Mouse (Mus musculus) megakaryocyte, embryonic 14.5 days (primary cell): ENCODE data around the gene Apeh. TPM values are rescaled to one million over a fixed set of nuclear protein-coding genes. Genes with fewer than 3 reads are reported as not detected.
"Not testable (repeated sequence)": the region's sequence is repeated elsewhere in the genome, so short reads cannot be mapped to it uniquely, and the experiment has no call there.

ENCODE experiments used
- H3K27me3 ChIP-seq: replicated peaks from 2 replicates; pipeline ENCODE3; 2012; ENCODE audit warnings: inconsistent platforms
- H3K36me3 ChIP-seq: replicated peaks from 2 replicates; pipeline ENCODE3; 2012; ENCODE audit warnings: low read length, inconsistent platforms, mixed read lengths
- H3K4me1 ChIP-seq: 2 replicates; pipeline ENCODE4 v1.6.1; 2012; ENCODE audit warnings: inconsistent platforms
- H3K4me3 ChIP-seq: replicated peaks from 2 replicates; pipeline ENCODE3; 2012; ENCODE audit warnings: moderate library complexity, mild to moderate bottlenecking, inconsistent platforms
- H3K9me3 ChIP-seq: 2 replicates; pipeline ENCODE4 v1.6.1; 2012; ENCODE audit warnings: inconsistent platforms
- FLI1 ChIP-seq: IDR thresholded peaks from 2 replicates; pipeline ENCODE4 v1.6.1; 2012; ENCODE audit warnings: low read length, inconsistent platforms, mixed read lengths
- GATA1 ChIP-seq: IDR thresholded peaks from 3 replicates; pipeline ENCODE4 v1.6.1; 2012; ENCODE audit warnings: mixed read lengths, low read length, inconsistent platforms, borderline replicate concordance
- polyA plus RNA-seq: library from polyadenylated mRNA; stranded (reverse); fragments of >175 nt; gene quantifications from 2 replicates; pipeline ENCODE4 v1.2.3, GENCODE M21; 2012; ENCODE audit warnings: low replicate concordance; ENCODE audit not compliant: insufficient read depth

Apeh gene
- 13.0 and 26.5 TPM in 2 replicates for polyA plus RNA-seq

DNA sequence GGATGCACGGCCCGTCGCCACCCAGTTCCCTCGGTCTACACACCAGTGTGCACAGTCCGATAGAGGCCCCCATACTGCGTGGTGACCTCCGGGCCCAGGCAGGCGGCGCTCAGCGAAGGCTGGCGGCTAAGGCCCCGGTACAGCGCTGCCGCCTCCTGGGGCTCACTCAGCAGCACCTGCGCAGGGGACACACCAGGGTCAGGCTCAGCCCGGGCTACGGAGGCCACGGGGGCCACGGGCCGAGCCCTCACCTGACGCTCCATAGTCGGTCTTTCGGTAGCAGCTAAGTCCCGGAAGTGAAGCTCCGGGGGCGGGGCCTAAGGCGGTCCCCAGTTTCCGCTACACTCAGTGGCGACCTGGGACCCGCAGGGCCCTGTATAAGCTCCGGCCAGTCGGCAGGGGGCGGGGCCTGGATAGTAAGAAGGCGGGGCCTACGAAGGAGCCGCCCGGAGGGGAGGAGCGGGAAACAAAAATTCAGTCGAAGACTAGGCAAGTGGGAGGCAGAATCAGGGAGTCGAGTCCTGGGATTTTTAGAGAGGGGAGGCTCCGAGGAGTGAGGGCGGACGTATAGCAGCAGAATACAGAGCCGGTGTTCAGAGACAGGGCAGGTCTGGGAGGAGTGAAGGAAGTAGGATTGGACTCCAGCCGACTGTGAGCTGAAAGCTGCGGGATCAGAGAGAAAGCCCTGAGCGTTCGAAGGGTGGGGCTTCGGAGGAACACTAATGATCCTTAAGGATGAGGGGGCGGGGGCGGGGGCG is at the start of gene Apeh:
Gene Apeh, minus strand, starts transcription at position 423 of the 758 bp plus-strand sequence.
- Histone ChIP-seq H3K36me3 (peaks cover 41% of the 10 kb centered on the region), H3K27me3 (peaks cover 2% of the 10 kb centered on the region), H3K4me1 (peaks cover 30% of the 10 kb centered on the region), H3K9me3 (no peaks in the 10 kb centered on the region), H3K4me3 (peak within 1 kb of the TSS; percentile 98)
- TF ChIP-seq GATA1 (no peak), FLI1 (peak; percentile 40; the same call in 1 of the 2 replicates)

DNA sequence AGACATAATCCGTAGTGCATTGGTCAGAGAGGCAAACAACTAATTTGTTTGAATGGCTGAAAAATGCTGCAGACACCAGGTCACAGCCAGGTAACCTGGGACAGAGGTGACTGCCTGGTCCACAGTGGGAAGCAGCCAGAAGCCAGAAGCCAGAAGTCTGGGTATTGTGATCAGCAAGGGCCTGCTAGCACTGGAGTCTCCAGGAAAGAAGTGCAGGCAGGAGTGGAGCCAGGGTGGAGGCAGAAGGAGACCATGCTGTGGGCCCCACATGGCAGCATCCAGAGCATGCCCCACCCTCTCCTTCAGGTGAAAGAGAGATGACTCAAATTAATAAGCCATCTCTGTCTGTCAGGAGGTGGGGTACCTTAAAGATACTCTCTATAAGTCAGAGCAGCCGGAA is 49.1 kb upstream of the Apeh start:
- Histone ChIP-seq H3K27me3 (peaks cover 30% of the 10 kb centered on the region), H3K4me1 (peaks cover 12% of the 10 kb centered on the region), H3K36me3 (no peaks in the 10 kb centered on the region), H3K9me3 (peaks cover 16% of the 10 kb centered on the region), H3K4me3 (no peak overlapping the region)
- TF ChIP-seq FLI1, result no peak

DNA sequence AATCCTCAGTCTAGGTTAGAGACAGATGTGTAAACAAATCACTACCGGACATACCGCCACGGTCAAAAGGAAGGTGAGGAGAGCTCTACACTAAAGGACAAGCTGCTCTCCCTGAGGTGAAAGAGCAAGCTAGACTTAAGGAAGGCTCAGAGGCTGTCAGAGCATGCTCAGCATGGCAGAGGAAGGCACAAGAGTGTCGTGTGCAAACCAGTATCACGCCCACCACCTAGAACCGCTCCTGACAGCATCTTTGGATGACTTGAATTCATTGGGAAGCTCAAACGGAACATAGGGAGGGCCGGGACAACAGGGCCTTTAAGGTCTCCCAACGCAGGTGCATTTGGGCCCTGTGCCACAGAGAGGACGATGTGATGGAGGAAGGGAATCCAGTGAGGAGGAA is 47.0 kb upstream of the Apeh start:
- Histone ChIP-seq H3K36me3 (no peaks in the 10 kb centered on the region), H3K27me3 (peaks cover 45% of the 10 kb centered on the region), H3K9me3 (peaks cover 16% of the 10 kb centered on the region), H3K4me1 (peaks cover 18% of the 10 kb centered on the region), H3K4me3 (no peak overlapping the region)
- TF ChIP-seq FLI1 (no peak), GATA1 (no peak)

DNA sequence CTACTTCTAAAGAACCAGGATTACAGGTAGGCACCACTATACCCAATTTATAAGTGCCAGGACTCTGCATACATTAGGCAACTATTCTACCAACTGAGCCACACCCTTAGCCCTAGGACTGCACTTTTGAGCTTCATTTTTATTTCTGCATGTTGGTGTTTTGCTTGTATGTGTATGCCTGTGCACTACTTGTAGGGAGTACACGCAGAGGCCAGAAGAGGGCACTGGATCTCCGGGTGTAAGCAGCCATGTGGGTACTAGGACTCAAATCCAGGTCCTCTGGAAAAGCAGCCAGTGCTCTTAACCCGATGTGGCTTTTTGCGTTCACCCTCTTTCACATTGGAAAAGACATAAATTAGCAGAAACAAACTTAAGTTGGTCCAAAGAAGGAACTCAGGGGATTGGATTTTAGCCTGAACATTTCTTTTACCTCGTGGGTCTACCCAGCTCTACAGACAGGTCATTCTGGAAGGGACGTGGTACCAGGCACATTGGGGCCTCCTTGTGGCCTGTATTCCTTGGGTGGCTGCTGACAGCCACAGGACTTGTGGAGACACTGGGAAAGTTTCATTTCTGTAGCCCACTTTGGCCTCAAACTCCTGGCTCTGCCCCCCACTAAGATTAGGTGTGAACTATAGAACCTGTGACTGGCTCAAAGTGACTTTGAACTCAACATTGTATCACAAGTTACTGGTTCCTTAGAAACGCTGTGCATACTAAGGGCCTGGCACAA is 45.7 kb upstream of the Apeh start:
- Histone ChIP-seq H3K27me3 (peaks cover 47% of the 10 kb centered on the region), H3K4me3 (no peak overlapping the region), H3K9me3 (peaks cover 16% of the 10 kb centered on the region), H3K36me3 (no peaks in the 10 kb centered on the region), H3K4me1 (peaks cover 11% of the 10 kb centered on the region)
- TF ChIP-seq GATA1, result no peak
- no peak for TF ChIP-seq FLI1

DNA sequence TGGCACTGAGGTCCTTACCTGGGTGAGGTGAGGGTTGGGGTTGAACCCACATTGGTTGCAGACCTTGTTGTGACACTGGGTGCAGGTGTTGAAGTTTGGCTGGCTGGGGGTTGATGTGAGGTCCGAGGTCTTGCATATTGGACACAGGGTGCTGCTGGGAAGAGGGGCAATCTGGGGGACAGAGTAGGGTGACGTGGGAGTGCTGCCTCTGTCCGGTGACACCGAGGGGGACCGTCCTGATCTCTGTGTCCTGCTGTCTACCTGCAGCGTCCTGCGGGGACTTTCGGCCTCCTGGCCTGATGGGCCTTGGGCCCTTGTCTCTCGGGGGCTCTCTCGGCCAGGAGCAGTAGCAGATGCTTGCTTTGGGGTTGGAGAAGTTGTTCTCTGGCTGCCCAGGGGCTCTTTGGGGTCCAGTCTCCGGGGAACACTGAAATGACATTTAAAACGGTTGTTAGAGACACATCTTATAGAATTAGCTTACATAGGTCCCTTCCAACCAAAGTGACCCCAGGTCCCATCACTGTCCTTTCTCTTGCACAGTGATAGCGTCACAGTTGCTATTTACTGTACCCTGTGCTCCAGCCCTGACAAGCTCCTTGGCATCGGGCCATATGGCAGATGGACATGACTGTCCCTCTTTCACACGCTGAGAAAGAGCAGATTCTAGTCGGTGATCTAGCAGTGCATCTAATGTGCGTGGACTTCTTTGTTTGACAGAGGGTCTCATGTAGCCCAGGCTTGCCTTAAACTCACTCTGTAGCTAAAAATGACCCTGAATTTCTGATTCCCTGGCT is 45.0 kb upstream of the Apeh start:
- Histone ChIP-seq H3K36me3 (no peaks in the 10 kb centered on the region), H3K27me3 (peaks cover 46% of the 10 kb centered on the region), H3K4me1 (peaks cover 13% of the 10 kb centered on the region), H3K9me3 (peaks cover 12% of the 10 kb centered on the region), H3K4me3 (no peak overlapping the region)
- no peak for TF ChIP-seq GATA1
- TF ChIP-seq FLI1, result no peak

DNA sequence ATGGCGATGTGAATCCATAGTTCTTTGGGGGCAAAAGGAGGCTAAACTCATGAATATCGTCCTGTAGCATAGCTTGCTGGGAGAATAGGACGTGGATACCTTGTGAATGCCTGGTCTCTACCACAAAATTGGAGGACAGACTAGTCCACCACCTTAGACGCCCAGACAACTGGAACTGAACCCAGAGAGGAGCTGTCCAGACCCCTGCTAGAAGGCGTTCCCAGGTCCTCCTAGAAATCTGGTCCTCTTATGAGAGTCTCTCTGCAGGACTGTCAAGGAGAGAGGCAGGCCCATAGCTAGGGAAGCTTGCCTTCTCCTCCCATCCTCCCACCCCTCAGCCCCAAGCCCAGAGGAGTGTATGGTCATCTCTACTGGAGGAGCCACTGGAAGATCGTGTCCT is 43.7 kb upstream of the Apeh start:
- Histone ChIP-seq H3K4me1 (peaks cover 13% of the 10 kb centered on the region), H3K36me3 (no peaks in the 10 kb centered on the region), H3K4me3 (no peak overlapping the region), H3K27me3 (peaks cover 46% of the 10 kb centered on the region), H3K9me3 (peaks cover 8% of the 10 kb centered on the region)
- TF ChIP-seq GATA1 (no peak), FLI1 (no peak)

DNA sequence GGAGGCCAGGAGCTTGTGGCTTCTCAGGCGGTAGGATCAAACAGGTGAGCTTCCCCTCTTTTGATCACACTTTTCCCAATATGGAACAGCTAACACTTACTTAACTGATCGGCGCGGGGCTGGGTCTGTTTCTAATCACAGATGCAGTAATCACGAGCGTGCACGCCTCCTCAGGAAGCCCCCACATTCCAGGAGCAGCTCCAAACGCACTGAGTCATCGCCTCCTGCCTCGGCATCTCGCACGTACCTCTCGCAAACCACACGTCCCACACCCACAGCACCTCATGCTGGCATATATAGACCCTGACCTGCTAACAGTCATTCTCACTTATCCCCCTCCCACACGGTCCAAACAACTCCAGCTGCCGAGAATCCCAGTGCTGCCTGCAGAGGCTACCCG is 43.1 kb upstream of the Apeh start:
- TF ChIP-seq FLI1 (no peak), GATA1 (no peak)
- Histone ChIP-seq H3K4me1 (peaks cover 13% of the 10 kb centered on the region), H3K27me3 (peaks cover 49% of the 10 kb centered on the region), H3K36me3 (no peaks in the 10 kb centered on the region), H3K4me3 (no peak overlapping the region), H3K9me3 (peaks cover 3% of the 10 kb centered on the region; the same call in 1 of the 2 replicates)

DNA sequence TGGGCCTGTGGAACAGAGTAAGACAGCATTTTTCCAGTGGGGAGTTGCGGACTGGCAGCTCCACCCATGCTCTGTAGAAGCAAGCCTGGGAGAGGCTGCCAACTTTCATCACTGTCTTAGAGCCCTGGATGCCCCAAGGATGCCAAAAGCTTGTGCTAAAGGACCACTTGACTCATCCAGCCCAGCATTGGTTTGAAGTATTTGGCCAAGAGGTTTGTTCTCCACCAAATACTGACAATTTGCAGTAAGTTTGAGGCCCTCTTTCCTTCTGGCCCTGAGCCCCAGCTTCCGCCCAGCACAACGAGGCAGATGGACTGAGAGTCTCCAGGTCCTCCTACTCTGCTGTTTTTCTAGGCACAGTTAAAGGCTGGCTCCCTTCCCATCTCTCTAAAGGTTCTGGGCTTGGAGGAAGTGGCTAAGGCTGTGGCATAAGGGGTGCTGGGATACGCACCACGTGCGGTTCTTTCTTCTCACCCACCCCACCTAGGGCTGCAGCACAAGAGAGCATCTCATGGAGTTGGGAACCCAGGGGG is 42.6 kb upstream of the Apeh start:
- Histone ChIP-seq H3K4me1 (peaks cover 13% of the 10 kb centered on the region), H3K27me3 (peaks cover 49% of the 10 kb centered on the region), H3K9me3 (no peaks in the 10 kb centered on the region), H3K4me3 (no peak overlapping the region), H3K36me3 (no peaks in the 10 kb centered on the region)
- TF ChIP-seq GATA1 (no peak), FLI1 (no peak)

DNA sequence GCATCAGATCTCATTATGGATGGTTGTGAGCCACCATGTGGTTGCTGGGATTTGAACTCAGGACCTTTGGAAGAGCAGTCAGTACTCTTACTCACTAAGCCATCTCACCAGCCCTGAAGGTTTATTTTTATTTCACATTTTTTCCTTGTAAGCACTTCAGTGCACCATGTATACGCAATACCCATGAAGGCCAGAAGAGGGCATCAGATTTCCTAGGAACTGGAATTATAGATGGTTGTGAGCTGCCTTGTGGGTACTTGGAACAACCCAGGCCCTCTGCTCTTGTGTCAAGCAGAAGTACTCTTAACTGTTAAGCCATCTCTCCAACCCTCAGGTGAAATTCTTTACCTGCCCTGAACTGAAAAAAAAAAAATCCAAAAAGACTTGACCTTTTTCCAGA is 41.8 kb upstream of the Apeh start:
- TF ChIP-seq FLI1, result no peak
- TF ChIP-seq GATA1, result no peak
- H3K27me3 ChIP-seq, result peaks cover 44% of the 10 kb centered on the region
- H3K9me3 ChIP-seq, result no peaks in the 10 kb centered on the region
- no peak overlapping the region for H3K4me3 ChIP-seq
- H3K36me3 ChIP-seq, result no peaks in the 10 kb centered on the region
- H3K4me1 ChIP-seq, result peaks cover 13% of the 10 kb centered on the region

DNA sequence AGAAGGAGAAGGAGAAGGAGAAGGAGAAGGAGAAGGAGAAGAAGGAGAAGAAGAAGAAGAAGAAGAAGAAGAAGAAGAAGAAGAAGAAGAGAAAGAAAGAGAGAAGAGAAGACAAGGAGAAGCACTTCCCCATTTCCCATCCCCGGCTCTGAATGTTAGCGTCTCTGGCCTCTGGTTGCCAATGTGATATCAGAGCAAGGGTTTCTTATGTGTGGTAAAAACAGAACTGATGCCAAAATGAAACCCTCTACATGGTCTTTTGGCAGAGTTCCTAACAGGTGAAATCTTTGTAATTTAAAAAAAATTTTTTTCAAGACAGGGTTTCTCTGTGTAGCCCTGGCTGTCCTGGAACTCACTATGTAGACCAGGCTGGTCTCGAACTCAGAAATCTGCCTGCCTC is 41.3 kb upstream of the Apeh start:
- H3K9me3 ChIP-seq, H3K36me3 ChIP-seq, H3K4me3 ChIP-seq: not testable (repeated sequence)
- Histone ChIP-seq H3K27me3 (peaks cover 45% of the 10 kb centered on the region), H3K4me1 (peaks cover 13% of the 10 kb centered on the region)
